Mouse (Mus musculus): ENCODE results near the gene Pacsin3.

- TF ChIP-seq EP300 (IDR thresholded peaks at IDR 0.05; ENCODE audit: low read depth) (no peak), CTCF (IDR thresholded peaks at IDR 0.05; ENCODE audit: low read depth) (no peak)
Measured at GRCm38 (mm10) chr2:91269687-91270133, 14.0 kb downstream of the Pacsin3 start.
